Mouse (Mus musculus) CD4-positive naive resting alpha-beta T cell, adult 57 days (primary cell): Measurements from ENCODE around the gene Sry. TPM values are rescaled to one million over a fixed set of nuclear protein-coding genes. Genes with fewer than 3 reads are reported as not detected.

Experiments
- total RNA-seq: library from RNA; stranded (reverse); gene quantifications from one replicate; pipeline ENCODE4 v1.2.4, GENCODE M21; 2023

Sry gene
- not detected for total RNA-seq

DNA sequence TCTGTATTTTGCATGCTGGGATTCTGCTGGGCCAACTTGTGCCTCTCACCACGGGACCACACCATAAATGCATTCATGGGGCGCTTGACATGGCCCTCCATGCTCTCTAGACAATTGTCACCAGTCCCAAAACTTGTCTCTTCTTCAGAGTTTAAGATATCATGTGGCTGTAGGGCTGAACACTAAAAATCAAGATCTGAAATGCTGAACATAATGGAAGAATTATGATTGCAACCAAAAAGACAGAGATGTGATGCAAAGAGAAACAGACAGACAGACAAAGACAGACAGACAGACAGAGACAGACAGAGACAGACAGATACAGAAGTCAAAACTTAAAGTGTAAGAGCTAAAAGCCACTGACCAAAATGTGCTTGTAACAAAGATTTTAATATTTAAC is at the start of gene Sry:
Sry (minus strand) TSS at position 101 of the 400 bp plus-strand sequence.

Other genes with a start within 250 kb of the Sry start
- gene H2al2c, start 64.6 kb downstream of the Sry start, total RNA-seq = not detected
- not detected for gene H2al2b, start 57.0 kb upstream of the Sry start, total RNA-seq
- gene Gm4064, start 132.5 kb upstream of the Sry start, total RNA-seq = not detected
- not detected for gene Rbmy, start 167.0 kb upstream of the Sry start, total RNA-seq
- not detected for gene Gm10256, start 167.0 kb upstream of the Sry start, total RNA-seq
- gene Gm10352, start 237.3 kb upstream of the Sry start, total RNA-seq = not detected